Mouse (Mus musculus): ENCODE data around the gene Lonp1. TPM values are rescaled to one million over a fixed set of nuclear protein-coding genes. Genes with fewer than 3 reads are reported as not detected.

The Lonp1 gene
- polyA plus RNA-seq, 1 experiment from 2014 or later = 45.4 TPM

- peaks cover 91% of the 10 kb centered on the region for H3K36me3 ChIP-seq (ENCODE audit: control insufficient read depth, insufficient read depth, low read length)
- no peak overlapping the region for H3K4me3 ChIP-seq (ENCODE audit: low read length)
- no peaks in the 10 kb centered on the region for H3K9me3 ChIP-seq (ENCODE audit: control insufficient read depth, low read length)
- H3K4me1 ChIP-seq (ENCODE audit: control insufficient read depth, insufficient read depth, low read depth, low read length) = no peaks in the 10 kb centered on the region
- WGBS = 96% methylated on average over 29 of the region's 29 CpGs
- no peak overlapping the region for H3K4me2 ChIP-seq (ENCODE audit: low read length)
- H3K9ac ChIP-seq (ENCODE audit: low read depth, low read length) = no peak overlapping the region
- no peak overlapping the region for H3K27ac ChIP-seq (ENCODE audit: low read depth, low read length)
- no peak for ATAC-seq
- H3K27me3 ChIP-seq (replicated peaks; ENCODE audit: control insufficient read depth, insufficient read depth, low read length) = no peaks in the 10 kb centered on the region
These were observed 60.4 kb downstream of the Lonp1 start for GRCm38 (mm10) chr17:56566293-56566692.

Other genes with a start within 250 kb of the Lonp1 start
- gene Ptprs, start 150.4 kb downstream of the Lonp1 start, polyA plus RNA-seq (2015; fragmentation: Nextera tagmentation; extraction: Ambion mirVana) = 229 and 264 TPM in 2 replicates
- gene Znrf4, start 114.5 kb downstream of the Lonp1 start, polyA plus RNA-seq (2015; fragmentation: Nextera tagmentation; extraction: Ambion mirVana) = not detected in 2 replicates
- gene Gm20219, start 72.5 kb downstream of the Lonp1 start, polyA plus RNA-seq (2015; fragmentation: Nextera tagmentation; extraction: Ambion mirVana) = 0.95 and 1.1 TPM in 2 replicates
- gene Safb2, start 42.3 kb downstream of the Lonp1 start, polyA plus RNA-seq (2015; fragmentation: Nextera tagmentation; extraction: Ambion mirVana) = 56.7 and 66.1 TPM in 2 replicates
- 95.5 and 109 TPM in 2 replicates for gene Safb, start 42.1 kb downstream of the Lonp1 start, polyA plus RNA-seq (2015; fragmentation: Nextera tagmentation; extraction: Ambion mirVana)
- 186 and 221 TPM in 2 replicates for gene 2410015M20Rik, start 17.1 kb downstream of the Lonp1 start, polyA plus RNA-seq (2015; fragmentation: Nextera tagmentation; extraction: Ambion mirVana)
- gene Rpl36, start 13.5 kb downstream of the Lonp1 start, polyA plus RNA-seq (2015; fragmentation: Nextera tagmentation; extraction: Ambion mirVana) = 823 and 876 TPM in 2 replicates
- gene Catsperd, start 1.3 kb upstream of the Lonp1 start, polyA plus RNA-seq (2015; fragmentation: Nextera tagmentation; extraction: Ambion mirVana) = 1.6 and 1.7 TPM in 2 replicates
- gene Ranbp3, start 46.4 kb upstream of the Lonp1 start, polyA plus RNA-seq (2015; fragmentation: Nextera tagmentation; extraction: Ambion mirVana) = 100 and 110 TPM in 2 replicates
- 565 and 621 TPM in 2 replicates for gene Ndufa11, start 90.9 kb upstream of the Lonp1 start, polyA plus RNA-seq (2015; fragmentation: Nextera tagmentation; extraction: Ambion mirVana)
- gene Vmac, start 91.1 kb upstream of the Lonp1 start, polyA plus RNA-seq (2015; fragmentation: Nextera tagmentation; extraction: Ambion mirVana) = 15.1 and 16.6 TPM in 2 replicates
- 2.4 and 2.5 TPM in 2 replicates for gene Nrtn, start 130.6 kb upstream of the Lonp1 start, polyA plus RNA-seq (2015; fragmentation: Nextera tagmentation; extraction: Ambion mirVana)
- gene Dus3l, start 137.9 kb upstream of the Lonp1 start, polyA plus RNA-seq (2015; fragmentation: Nextera tagmentation; extraction: Ambion mirVana) = 97.3 and 99.9 TPM in 2 replicates
- 0.60 and 1.0 TPM in 2 replicates for gene Prr22, start 143.4 kb upstream of the Lonp1 start, polyA plus RNA-seq (2015; fragmentation: Nextera tagmentation; extraction: Ambion mirVana)
- 4.9 and 6.5 TPM in 2 replicates for gene Rfx2, start 204.1 kb upstream of the Lonp1 start, polyA plus RNA-seq (2015; fragmentation: Nextera tagmentation; extraction: Ambion mirVana)
- not detected in 2 replicates for gene Acsbg2, start 247.6 kb upstream of the Lonp1 start, polyA plus RNA-seq (2015; fragmentation: Nextera tagmentation; extraction: Ambion mirVana)
- gene 1700061G19Rik, start 248.6 kb upstream of the Lonp1 start, polyA plus RNA-seq (2015; fragmentation: Nextera tagmentation; extraction: Ambion mirVana) = 0.29 and 0.50 TPM in 2 replicates